Mouse (Mus musculus): ENCODE results near the gene Cald1. TPM values are rescaled to one million over a fixed set of nuclear protein-coding genes. Genes with fewer than 3 reads are reported as not detected.

Gene Cald1
- polyA plus RNA-seq, 1 experiment, result 8.0 TPM

GRCm38 (mm10) chr6:34749526-34749925 is 151.2 kb downstream of the Cald1 start:
- H3K27ac ChIP-seq (ENCODE audit: insufficient read depth, low read length), result no peak overlapping the region

GRCm38 (mm10) chr6:34750487-34751120 is 152.3 kb downstream of the Cald1 start:
- H3K27ac ChIP-seq (ENCODE audit: insufficient read depth, low read length), result no peak overlapping the region
- no peak overlapping the region for H3K4me3 ChIP-seq (ENCODE audit: extremely low read depth, insufficient read depth, insufficient read length)
- no peaks in the 10 kb centered on the region for H3K36me3 ChIP-seq (ENCODE audit: control insufficient read depth, insufficient read depth, low read length)
- no peaks in the 10 kb centered on the region for H3K4me1 ChIP-seq (ENCODE audit: control insufficient read depth, insufficient read depth, insufficient read length)
- no peak for DNase-seq (ENCODE audit: low read depth in 1 of 2, low spot score in 2 of 2)
- no peak for TF ChIP-seq CTCF (IDR thresholded peaks at IDR 0.05; ENCODE audit: extremely low read depth, insufficient read depth, insufficient read length, insufficient replicate concordance)
- no peak for TF ChIP-seq POLR2A (IDR thresholded peaks at IDR 0.05; ENCODE audit: low read depth, low read length)
- WGBS, result 74% methylated on average over 7 of the region's 7 CpGs
- no peaks in the 10 kb centered on the region for H3K27me3 ChIP-seq (ENCODE audit: control insufficient read depth, insufficient read depth, low read length)

More at GRCm38 (mm10) chr6:34749526-34749925, 151.2 kb downstream of the Cald1 start:
- no peak for DNase-seq (ENCODE audit: low read depth in 1 of 2, low spot score in 2 of 2)
- H3K36me3 ChIP-seq (ENCODE audit: control insufficient read depth, insufficient read depth, low read length), result no peaks in the 10 kb centered on the region
- 84% methylated on average over 6 of the region's 6 CpGs for WGBS
- H3K27me3 ChIP-seq (ENCODE audit: control insufficient read depth, insufficient read depth, low read length), result no peaks in the 10 kb centered on the region
- TF ChIP-seq POLR2A (IDR thresholded peaks at IDR 0.05; ENCODE audit: low read depth, low read length) (no peak), CTCF (IDR thresholded peaks at IDR 0.05; ENCODE audit: extremely low read depth, insufficient read depth, insufficient read length, insufficient replicate concordance) (no peak)
- H3K4me3 ChIP-seq (ENCODE audit: extremely low read depth, insufficient read depth, insufficient read length), result no peak overlapping the region
- no peaks in the 10 kb centered on the region for H3K4me1 ChIP-seq (ENCODE audit: control insufficient read depth, insufficient read depth, insufficient read length)

- no peak for DNase-seq (ENCODE audit: low read depth in 1 of 2, low spot score in 2 of 2)
- Histone ChIP-seq H3K4me1 (ENCODE audit: control insufficient read depth, insufficient read depth, insufficient read length) (no peaks in the 10 kb centered on the region), H3K27ac (ENCODE audit: insufficient read depth, low read length) (no peak overlapping the region), H3K36me3 (ENCODE audit: control insufficient read depth, insufficient read depth, low read length) (no peaks in the 10 kb centered on the region), H3K4me3 (ENCODE audit: extremely low read depth, insufficient read depth, insufficient read length) (no peak overlapping the region), H3K27me3 (ENCODE audit: control insufficient read depth, insufficient read depth, low read length) (no peaks in the 10 kb centered on the region)
- TF ChIP-seq CTCF (IDR thresholded peaks at IDR 0.05; ENCODE audit: extremely low read depth, insufficient read depth, insufficient read length, insufficient replicate concordance), result no peak
- no peak for TF ChIP-seq POLR2A (IDR thresholded peaks at IDR 0.05; ENCODE audit: low read depth, low read length)
Observed at GRCm38 (mm10) chr6:34751625-34752024, 153.3 kb downstream of the Cald1 start.

GRCm38 (mm10) chr6:34754448-34754847 is 156.1 kb downstream of the Cald1 start:
- no peaks in the 10 kb centered on the region for H3K4me1 ChIP-seq (ENCODE audit: control insufficient read depth, insufficient read depth, insufficient read length)
- TF ChIP-seq CTCF (IDR thresholded peaks at IDR 0.05; ENCODE audit: extremely low read depth, insufficient read depth, insufficient read length, insufficient replicate concordance) (no peak), POLR2A (IDR thresholded peaks at IDR 0.05; ENCODE audit: low read depth, low read length) (no peak)
- no peak overlapping the region for H3K27ac ChIP-seq (ENCODE audit: insufficient read depth, low read length)
- no peaks in the 10 kb centered on the region for H3K27me3 ChIP-seq (ENCODE audit: control insufficient read depth, insufficient read depth, low read length)
- H3K4me3 ChIP-seq (ENCODE audit: extremely low read depth, insufficient read depth, insufficient read length), result no peak overlapping the region
- H3K36me3 ChIP-seq (ENCODE audit: control insufficient read depth, insufficient read depth, low read length), result no peaks in the 10 kb centered on the region
- WGBS, result 38% methylated on average over 5 of the region's 5 CpGs
- DNase-seq (ENCODE audit: low read depth in 1 of 2, low spot score in 2 of 2), result no peak

- no peak for DNase-seq (ENCODE audit: low read depth in 1 of 2, low spot score in 2 of 2)
Observed at GRCm38 (mm10) chr6:34758340-34758739, 160.0 kb downstream of the Cald1 start.

GRCm38 (mm10) chr6:34760023-34760422 is 161.7 kb downstream of the Cald1 start:
- H3K4me1 ChIP-seq (ENCODE audit: control insufficient read depth, insufficient read depth, insufficient read length), result no peaks in the 10 kb centered on the region
- H3K27ac ChIP-seq (ENCODE audit: insufficient read depth, low read length), result no peak overlapping the region
- peak; percentile 14 to 18 for DNase-seq (ENCODE audit: low read depth in 1 of 2, low spot score in 2 of 2)
- no peak for TF ChIP-seq POLR2A (IDR thresholded peaks at IDR 0.05; ENCODE audit: low read depth, low read length)
- TF ChIP-seq CTCF (IDR thresholded peaks at IDR 0.05; ENCODE audit: extremely low read depth, insufficient read depth, insufficient read length, insufficient replicate concordance), result 0 out of 2 replicates have a peak, but pooled peaks have one; percentile 3
- H3K36me3 ChIP-seq (ENCODE audit: control insufficient read depth, insufficient read depth, low read length), result no peaks in the 10 kb centered on the region
- WGBS, result 45% methylated on average over 4 of the region's 4 CpGs
- H3K27me3 ChIP-seq (ENCODE audit: control insufficient read depth, insufficient read depth, low read length), result no peaks in the 10 kb centered on the region
- H3K4me3 ChIP-seq (ENCODE audit: extremely low read depth, insufficient read depth, insufficient read length), result no peak overlapping the region

More at GRCm38 (mm10) chr6:34758340-34758739, 160.0 kb downstream of the Cald1 start:
- H3K27ac ChIP-seq (ENCODE audit: insufficient read depth, low read length), result no peak overlapping the region
- 84% methylated on average over 2 of the region's 2 CpGs for WGBS
- TF ChIP-seq POLR2A (IDR thresholded peaks at IDR 0.05; ENCODE audit: low read depth, low read length) (no peak), CTCF (IDR thresholded peaks at IDR 0.05; ENCODE audit: extremely low read depth, insufficient read depth, insufficient read length, insufficient replicate concordance) (no peak)
- H3K4me1 ChIP-seq (ENCODE audit: control insufficient read depth, insufficient read depth, insufficient read length), result no peaks in the 10 kb centered on the region
- H3K4me3 ChIP-seq (ENCODE audit: extremely low read depth, insufficient read depth, insufficient read length), result no peak overlapping the region
- H3K27me3 ChIP-seq (ENCODE audit: control insufficient read depth, insufficient read depth, low read length), result no peaks in the 10 kb centered on the region
- H3K36me3 ChIP-seq (ENCODE audit: control insufficient read depth, insufficient read depth, low read length), result no peaks in the 10 kb centered on the region

- H3K36me3 ChIP-seq (ENCODE audit: control insufficient read depth, insufficient read depth, low read length), result no peaks in the 10 kb centered on the region
- 91% methylated on average over 5 of the region's 5 CpGs for WGBS
- H3K27me3 ChIP-seq (ENCODE audit: control insufficient read depth, insufficient read depth, low read length), result no peaks in the 10 kb centered on the region
- no peak overlapping the region for H3K27ac ChIP-seq (ENCODE audit: insufficient read depth, low read length)
- H3K4me3 ChIP-seq (ENCODE audit: extremely low read depth, insufficient read depth, insufficient read length), result no peak overlapping the region
- DNase-seq (ENCODE audit: low read depth in 1 of 2, low spot score in 2 of 2), result no peak
- TF ChIP-seq POLR2A (IDR thresholded peaks at IDR 0.05; ENCODE audit: low read depth, low read length), result no peak
- no peak for TF ChIP-seq CTCF (IDR thresholded peaks at IDR 0.05; ENCODE audit: extremely low read depth, insufficient read depth, insufficient read length, insufficient replicate concordance)
- no peaks in the 10 kb centered on the region for H3K4me1 ChIP-seq (ENCODE audit: control insufficient read depth, insufficient read depth, insufficient read length)
Observed at GRCm38 (mm10) chr6:34765721-34766120, 167.4 kb downstream of the Cald1 start.
